Mouse (Mus musculus) midbrain, embryonic 11.5 days (tissue): Measurements from ENCODE around the gene Fzd10. TPM values are rescaled to one million over a fixed set of nuclear protein-coding genes. Genes with fewer than 3 reads are reported as not detected.
A peak's percentile ranks its signal among the peaks of the same experiment; 100 is the strongest.

Experiments used
- ATAC-seq: fragments of 200-750 bp; cut with Nextera tagmentation; 2 replicates; pipeline ENCODE4 v1.8.0; 2017; ENCODE audit warnings: moderate TSS enrichment, moderate library complexity; ENCODE audit not compliant: low FRiP score
- DNase-seq: peaks from one replicate; pipeline ENCODE4 v3.0.0; 2015; ENCODE audit warnings: low spot score; ENCODE audit errors: missing footprints
- H3K27ac ChIP-seq: fragments of 300-500 bp; sonication (generic); 2 replicates; pipeline ENCODE4 v1.5.1; 2014; ENCODE audit warnings: low read depth, low read length
- H3K27me3 ChIP-seq: fragments of 300-500 bp; sonication (generic); 2 replicates; pipeline ENCODE4 v1.6.1; 2014; ENCODE audit warnings: mild to moderate bottlenecking, low read length, moderate library complexity, mixed read lengths; ENCODE audit not compliant: control insufficient read depth, insufficient read depth
- H3K36me3 ChIP-seq: fragments of 300-500 bp; sonication (generic); 2 replicates; pipeline ENCODE4 v1.6.1; 2014; ENCODE audit warnings: mild to moderate bottlenecking, low read length, moderate library complexity, mixed read lengths; ENCODE audit not compliant: control insufficient read depth, insufficient read depth
- H3K4me1 ChIP-seq: fragments of 300-500 bp; sonication (generic); 2 replicates; pipeline ENCODE4 v1.6.1; 2014; ENCODE audit warnings: low read length; ENCODE audit not compliant: control insufficient read depth, insufficient read depth
- H3K4me2 ChIP-seq: fragments of 300-500 bp; sonication (generic); 2 replicates; pipeline ENCODE4 v1.6.1; 2014; ENCODE audit warnings: mild to moderate bottlenecking, moderate library complexity
- H3K4me3 ChIP-seq: fragments of 300-500 bp; sonication (generic); 2 replicates; pipeline ENCODE4 v1.5.1; 2014; ENCODE audit warnings: low read depth, low read length
- H3K9ac ChIP-seq: fragments of 300-500 bp; sonication (generic); 2 replicates; pipeline ENCODE4 v1.6.1; 2014; ENCODE audit warnings: low read length
- H3K9me3 ChIP-seq: fragments of 300-500 bp; sonication (generic); 2 replicates; pipeline ENCODE4 v1.6.1; 2016; ENCODE audit warnings: low read length; ENCODE audit not compliant: control insufficient read depth
- WGBS: fragments of 180-500 bp; shearing (Covaris S2); extraction: QIAGEN DNeasy Blood & Tissue Kit; methylation state at CpG from one replicate; pipeline ENCODE4 v1.1.7; 2014; 5-methylcytosine and 5-hydroxymethylcytosine counted together
- polyA plus RNA-seq: library from polyadenylated mRNA; unstranded; fragments of >200 nt; fragmentation: Nextera tagmentation; extraction: Ambion mirVana; gene quantifications from 2 replicates; pipeline ENCODE4 v1.2.1, GENCODE M21; 2014

Fzd10 gene
- polyA plus RNA-seq, 1 experiment from 2014 or later, result 25.6 TPM

DNA sequence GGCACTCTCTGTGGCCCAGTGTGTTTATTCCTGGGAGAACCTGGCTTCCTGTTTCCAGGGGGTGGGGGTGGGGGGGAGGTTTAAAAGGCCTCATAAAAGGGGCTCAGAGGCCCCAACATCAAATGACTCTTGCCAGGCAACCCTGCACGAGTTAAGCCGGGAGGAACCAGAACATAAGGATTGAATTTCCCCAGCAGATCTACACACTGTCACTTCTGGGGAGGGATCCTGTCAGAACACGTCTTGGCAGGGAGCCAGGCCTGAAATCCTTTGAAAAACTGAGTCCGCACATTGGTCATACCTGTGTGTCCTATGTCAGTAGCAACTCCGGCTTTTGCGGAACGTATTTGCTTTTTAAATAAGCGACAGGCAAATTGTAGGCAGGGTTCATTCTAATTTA is 19.3 kb downstream of the Fzd10 start:
- 32% methylated on average over 8 of the region's 8 CpGs for WGBS
- Histone ChIP-seq H3K27ac (no peak overlapping the region), H3K27me3 (no peaks in the 10 kb centered on the region), H3K4me3 (no peak overlapping the region), H3K9ac (no peak overlapping the region), H3K36me3 (no peaks in the 10 kb centered on the region), H3K4me1 (peaks cover 19% of the 10 kb centered on the region), H3K9me3 (no peaks in the 10 kb centered on the region), H3K4me2 (no peak overlapping the region)
- DNase-seq (no peak), ATAC-seq (no peak)

DNA sequence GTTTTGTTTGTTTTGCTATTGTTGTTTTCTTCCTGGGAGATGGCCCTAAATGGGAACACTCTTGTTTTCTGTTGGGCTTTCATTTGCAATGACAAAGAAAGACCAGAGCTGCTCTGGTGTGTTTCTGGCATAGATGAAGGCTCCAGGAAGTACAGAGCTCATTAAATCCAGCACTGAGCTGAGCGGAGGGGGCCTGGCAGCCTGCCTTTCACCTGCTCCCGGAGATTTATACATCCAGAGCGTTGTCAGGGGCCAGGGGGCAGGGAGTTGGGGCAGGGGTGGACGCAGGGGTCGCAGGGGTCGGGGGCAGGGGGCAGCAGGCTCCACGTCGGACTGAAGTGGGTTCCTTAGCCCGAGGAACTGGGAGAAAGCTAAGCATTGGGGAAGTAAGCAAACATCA is 19.8 kb downstream of the Fzd10 start:
- no peak for ATAC-seq
- DNase-seq, result no peak
- H3K9me3 ChIP-seq, result no peaks in the 10 kb centered on the region
- peaks cover 19% of the 10 kb centered on the region for H3K4me1 ChIP-seq
- no peak overlapping the region for H3K4me2 ChIP-seq
- H3K9ac ChIP-seq, result peak overlapping the region; percentile 27; the same call in 1 of the 2 replicates
- no peak overlapping the region for H3K4me3 ChIP-seq
- H3K27ac ChIP-seq, result no peak overlapping the region
- no peaks in the 10 kb centered on the region for H3K27me3 ChIP-seq
- no peaks in the 10 kb centered on the region for H3K36me3 ChIP-seq
- 3% methylated on average over 9 of the region's 9 CpGs for WGBS

DNA sequence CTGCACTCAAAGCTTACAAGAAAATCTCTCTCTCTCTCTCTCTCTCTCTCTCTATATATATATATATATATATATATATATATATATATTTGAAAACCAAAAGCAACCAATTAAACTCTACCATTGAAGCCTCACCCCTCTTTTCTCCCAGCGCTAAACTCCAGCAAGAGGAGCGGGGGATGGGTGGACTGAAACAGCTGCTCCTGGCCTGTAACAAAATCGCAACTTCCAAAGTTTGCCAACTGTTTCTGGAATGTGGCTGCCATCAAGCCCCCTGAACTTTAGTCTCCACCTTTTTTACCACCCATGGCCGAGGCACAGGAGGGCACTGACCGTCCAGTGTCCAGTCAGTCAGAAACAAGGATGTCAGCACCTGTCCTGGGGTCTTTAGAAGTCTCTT is 27.1 kb downstream of the Fzd10 start:
- Histone ChIP-seq H3K4me3 (no peak overlapping the region), H3K27ac (no peak overlapping the region), H3K9ac (no peak overlapping the region), H3K4me1 (0 out of 2 replicates have a peak, but pooled peaks cover 2% of the 10 kb centered on the region), H3K4me2 (no peak overlapping the region), H3K27me3 (no peaks in the 10 kb centered on the region), H3K9me3 (no peaks in the 10 kb centered on the region), H3K36me3 (no peaks in the 10 kb centered on the region)
- ATAC-seq (no peak), DNase-seq (no peak)
- 49% methylated on average over 5 of the region's 5 CpGs for WGBS

DNA sequence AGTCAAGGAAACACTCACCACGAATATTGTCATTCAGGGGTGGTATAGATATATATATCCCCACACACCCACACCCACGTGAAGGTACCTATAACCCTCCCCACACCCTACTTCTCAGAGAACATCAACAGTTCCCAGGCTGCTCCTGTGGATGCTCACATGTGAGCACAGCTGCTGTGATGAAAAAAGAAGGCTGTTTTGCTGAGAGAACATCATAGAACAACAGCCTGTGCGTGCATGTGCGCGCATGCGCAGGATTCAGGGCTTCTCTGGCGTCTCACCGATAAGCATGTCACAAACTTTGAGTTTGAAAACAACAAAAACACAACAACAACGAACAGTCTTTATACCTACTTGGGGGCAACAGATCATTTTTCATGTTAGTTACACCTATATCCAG is 36.0 kb downstream of the Fzd10 start:
- Histone ChIP-seq H3K36me3 (no peaks in the 10 kb centered on the region), H3K9ac (no peak overlapping the region), H3K9me3 (no peaks in the 10 kb centered on the region; the same call in 1 of the 2 replicates), H3K4me3 (no peak overlapping the region), H3K27me3 (no peaks in the 10 kb centered on the region), H3K4me2 (no peak overlapping the region), H3K4me1 (no peaks in the 10 kb centered on the region), H3K27ac (no peak overlapping the region)
- ATAC-seq (no peak), DNase-seq (no peak)
- 88% methylated on average over 9 of the region's 9 CpGs for WGBS

DNA sequence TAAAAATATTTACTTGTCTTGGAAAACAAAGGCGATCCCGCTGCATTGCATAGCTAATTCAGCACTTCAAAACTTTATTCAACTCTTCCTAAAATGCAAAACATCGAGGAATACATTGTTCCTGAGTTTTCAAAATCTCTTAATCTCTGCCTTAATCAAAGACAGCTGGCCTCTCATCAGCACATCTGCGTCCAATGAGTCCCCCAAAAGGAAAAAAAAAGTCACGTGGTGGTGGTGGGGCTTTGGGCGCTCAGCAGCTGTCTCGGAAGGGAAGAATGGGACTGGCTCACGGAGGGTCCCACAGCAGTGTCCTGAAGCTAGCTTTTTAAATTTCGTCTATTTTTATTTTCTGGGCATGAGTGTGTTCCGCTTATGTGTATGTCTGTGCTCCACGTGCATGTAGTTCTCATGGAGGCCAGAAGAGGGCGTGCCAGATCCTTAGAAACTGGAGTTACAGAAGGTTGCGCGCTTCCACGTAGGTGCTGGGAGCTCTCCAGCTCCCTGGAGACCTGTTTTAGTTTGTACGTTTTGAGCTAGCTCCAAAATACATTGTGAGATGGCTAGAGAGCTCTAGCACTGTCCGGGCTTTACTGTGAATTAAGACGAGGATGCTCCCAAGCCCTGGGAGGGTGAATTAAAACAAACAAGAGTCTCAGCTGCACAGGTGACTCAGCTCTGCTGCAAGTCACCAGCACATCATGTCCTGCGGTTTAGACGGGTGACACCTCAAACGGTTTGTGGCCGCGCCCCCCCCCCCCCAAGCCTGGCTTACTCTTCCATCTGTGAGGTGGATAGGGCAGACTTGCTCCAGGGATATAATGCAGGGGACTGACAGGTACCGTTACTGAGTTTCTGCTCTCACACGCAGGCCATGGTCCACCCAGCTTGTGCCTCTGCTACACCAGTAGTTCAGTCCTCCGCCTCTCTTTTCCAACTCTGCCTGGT is 36.7 kb downstream of the Fzd10 start:
- Histone ChIP-seq H3K36me3 (no peaks in the 10 kb centered on the region), H3K9me3 (no peaks in the 10 kb centered on the region; the same call in 1 of the 2 replicates), H3K4me3 (no peak overlapping the region), H3K4me2 (no peak overlapping the region), H3K9ac (no peak overlapping the region), H3K27ac (no peak overlapping the region), H3K27me3 (no peaks in the 10 kb centered on the region), H3K4me1 (no peaks in the 10 kb centered on the region)
- no peak for DNase-seq
- ATAC-seq, result no peak
- WGBS, result 85% methylated on average over 26 of the region's 26 CpGs

DNA sequence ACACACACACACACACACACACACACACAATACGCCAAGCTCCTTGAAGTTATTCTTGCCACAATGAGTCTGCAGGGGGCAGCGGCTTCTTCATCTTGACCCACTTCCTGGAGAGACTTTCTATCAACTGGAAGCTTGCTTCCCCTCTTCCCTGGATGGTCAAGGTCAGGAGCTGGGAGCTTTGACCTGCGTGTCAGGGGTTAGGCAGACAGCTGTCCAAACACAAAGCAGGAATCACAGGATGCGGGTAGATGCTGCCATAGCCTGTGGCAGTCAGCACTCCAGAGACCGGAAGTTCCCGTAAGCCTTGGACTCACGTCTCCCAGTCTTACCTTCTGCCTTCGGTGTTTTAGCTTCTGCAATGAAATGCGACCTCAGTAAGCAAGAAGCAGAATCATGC is 38.1 kb downstream of the Fzd10 start:
- Histone ChIP-seq H3K9me3 (no peaks in the 10 kb centered on the region; the same call in 1 of the 2 replicates), H3K4me2 (no peak overlapping the region), H3K4me3 (no peak overlapping the region), H3K4me1 (no peaks in the 10 kb centered on the region), H3K9ac (no peak overlapping the region), H3K36me3 (no peaks in the 10 kb centered on the region), H3K27ac (no peak overlapping the region), H3K27me3 (no peaks in the 10 kb centered on the region)
- ATAC-seq (no peak), DNase-seq (no peak)
- WGBS, result 61% methylated on average over 9 of the region's 9 CpGs

DNA sequence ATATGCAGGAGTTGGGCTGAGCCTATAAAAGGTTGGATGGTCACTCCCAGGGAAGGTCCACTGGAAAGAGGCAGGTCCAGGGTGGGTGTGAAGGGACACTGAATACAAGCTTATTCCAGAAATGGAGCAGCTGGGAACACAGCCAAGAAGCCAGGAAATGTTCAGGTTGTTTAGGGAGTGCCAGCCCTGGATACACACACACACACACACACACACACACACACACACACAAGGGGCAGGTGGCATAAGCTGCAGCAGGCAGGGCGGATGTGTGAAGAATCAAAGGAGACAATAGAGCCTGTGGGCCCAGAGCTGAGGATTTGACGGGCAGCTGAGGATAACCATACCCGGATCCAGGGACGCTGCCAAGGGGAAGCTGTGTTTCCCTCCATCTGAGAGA is 42.4 kb downstream of the Fzd10 start:
- H3K4me2 ChIP-seq, result no peak overlapping the region

DNA sequence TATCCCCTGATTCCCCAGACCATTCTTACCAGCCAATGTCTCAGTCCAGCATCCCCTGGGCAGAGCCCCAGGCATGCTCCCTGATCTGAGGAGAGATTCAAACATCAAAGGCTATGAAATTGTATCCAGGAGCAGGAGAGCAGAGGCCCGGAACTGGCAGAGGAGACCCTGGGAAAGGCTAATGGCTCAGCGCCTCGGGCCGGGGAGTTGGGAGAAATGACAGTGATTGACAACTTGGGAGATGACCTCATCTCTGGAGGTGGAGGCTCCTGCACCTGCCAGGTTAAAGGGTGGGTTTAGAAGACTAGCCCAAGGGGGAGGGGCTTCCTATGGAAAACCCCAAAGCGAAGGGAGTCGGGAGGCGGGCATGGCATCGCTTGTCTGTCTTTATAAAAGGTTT is 45.1 kb downstream of the Fzd10 start:
- H3K4me2 ChIP-seq, result no peak overlapping the region
- H3K4me1 ChIP-seq, result no peaks in the 10 kb centered on the region
- H3K27ac ChIP-seq, result no peak overlapping the region
- no peaks in the 10 kb centered on the region for H3K27me3 ChIP-seq
- H3K36me3 ChIP-seq, result no peaks in the 10 kb centered on the region
- H3K9ac ChIP-seq, result no peak overlapping the region
- ATAC-seq, result no peak
- H3K9me3 ChIP-seq, result no peaks in the 10 kb centered on the region
- DNase-seq, result no peak
- H3K4me3 ChIP-seq, result no peak overlapping the region
- 74% methylated on average over 8 of the region's 8 CpGs for WGBS

More for the DNA sequence above, 42.4 kb downstream of the Fzd10 start:
- H3K4me3 ChIP-seq, result no peak overlapping the region
- DNase-seq (no peak), ATAC-seq (no peak)
- no peaks in the 10 kb centered on the region for H3K36me3 ChIP-seq
- H3K9ac ChIP-seq, result no peak overlapping the region
- H3K27me3 ChIP-seq, result no peaks in the 10 kb centered on the region
- H3K4me1 ChIP-seq, result no peaks in the 10 kb centered on the region
- no peaks in the 10 kb centered on the region for H3K9me3 ChIP-seq
- no peak overlapping the region for H3K27ac ChIP-seq
- WGBS, result 81% methylated on average over 4 of the region's 4 CpGs

DNA sequence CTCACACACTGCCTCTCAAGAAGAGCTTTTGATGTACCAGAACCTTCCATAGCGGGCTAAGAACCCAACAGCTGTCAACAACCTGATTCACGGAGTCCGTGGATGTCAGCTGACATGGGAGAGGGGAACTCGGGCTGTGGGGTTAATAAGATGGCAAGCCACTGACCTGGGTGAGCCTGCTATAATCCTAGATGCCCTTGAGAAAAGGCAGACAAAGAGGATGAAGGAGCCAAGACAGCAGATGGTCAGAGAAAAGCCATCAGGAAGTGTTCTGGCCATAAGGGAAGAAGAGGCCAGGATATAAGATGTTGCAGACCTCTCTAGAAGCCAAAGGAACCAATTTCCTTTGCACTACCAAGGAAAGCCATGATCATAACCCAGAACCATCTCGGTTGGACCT is 45.6 kb downstream of the Fzd10 start:
- Histone ChIP-seq H3K9me3 (no peaks in the 10 kb centered on the region), H3K4me2 (no peak overlapping the region), H3K27me3 (no peaks in the 10 kb centered on the region), H3K9ac (no peak overlapping the region), H3K4me3 (no peak overlapping the region), H3K27ac (no peak overlapping the region), H3K4me1 (no peaks in the 10 kb centered on the region), H3K36me3 (no peaks in the 10 kb centered on the region)
- WGBS, result 78% methylated on average over 5 of the region's 5 CpGs
- ATAC-seq (no peak), DNase-seq (no peak)
